Mouse (Mus musculus) cortical plate, adult 2 months (tissue): ENCODE results near the gene Nemf. TPM values are rescaled to one million over a fixed set of nuclear protein-coding genes. Genes with fewer than 3 reads are reported as not detected.

ENCODE experiments used
- H3K27ac ChIP-seq: fragments of 200-500 bp; 2 replicates; pipeline ENCODE4 v1.5.1; 2012; ENCODE audit warnings: low read length, control low read depth, inconsistent platforms; ENCODE audit not compliant: insufficient read depth
- H3K4me1 ChIP-seq: fragments of 200-500 bp; 2 replicates; pipeline ENCODE4 v1.6.1; 2011; ENCODE audit warnings: low read length; ENCODE audit not compliant: control insufficient read depth, insufficient read depth
- H3K4me3 ChIP-seq: fragments of 200-500 bp; 2 replicates; pipeline ENCODE4 v1.5.1; 2011; ENCODE audit warnings: mild to moderate bottlenecking, low read length, control low read depth; ENCODE audit not compliant: insufficient read depth
- CTCF ChIP-seq: fragments of 200-500 bp; IDR thresholded peaks from 2 replicates; pipeline ENCODE4 v1.5.1; 2011; ENCODE audit warnings: mild to moderate bottlenecking, control low read depth, low read length; ENCODE audit not compliant: insufficient read depth; ENCODE audit errors: extremely low read depth
- POLR2A ChIP-seq: fragments of 200-500 bp; IDR thresholded peaks from 2 replicates; pipeline ENCODE4 v1.6.1; 2011; ENCODE audit warnings: mild to moderate bottlenecking, low read length, control low read depth; ENCODE audit not compliant: insufficient read depth; ENCODE audit errors: extremely low read depth
- polyA plus RNA-seq: library from polyadenylated mRNA; depleted of rRNA; stranded (reverse); fragments of >200 nt; gene quantifications from 2 replicates; pipeline ENCODE4 v1.2.3, GENCODE M21; 2012

Gene Nemf
- polyA plus RNA-seq, 1 experiment, result 33.7 TPM

GRCm38 (mm10) chr12:69299231-69299630 lies 57.7 kb downstream of the Nemf start:
- Histone ChIP-seq H3K4me3 (no peak overlapping the region), H3K4me1 (peaks cover 5% of the 10 kb centered on the region), H3K27ac (no peak overlapping the region)
- TF ChIP-seq POLR2A, result no peak
- no peak for TF ChIP-seq CTCF

- no peak for TF ChIP-seq POLR2A
- no peak for TF ChIP-seq CTCF
- Histone ChIP-seq H3K27ac (no peak overlapping the region), H3K4me1 (peaks cover 5% of the 10 kb centered on the region), H3K4me3 (no peak overlapping the region; the same call in 1 of the 2 replicates)
These were observed 58.7 kb downstream of the Nemf start for GRCm38 (mm10) chr12:69298281-69298680.

GRCm38 (mm10) chr12:69297411-69298150 lies 59.4 kb downstream of the Nemf start:
- peaks cover 5% of the 10 kb centered on the region for H3K4me1 ChIP-seq
- H3K27ac ChIP-seq, result peak overlapping the region; percentile 80
- no peak for TF ChIP-seq POLR2A
- no peak for TF ChIP-seq CTCF
- peak overlapping the region; percentile 90 for H3K4me3 ChIP-seq

GRCm38 (mm10) chr12:69296511-69297410 lies 60.2 kb downstream of the Nemf start, which contains the start of gene Klhdc2:
TSS of gene Klhdc2 (plus strand) at chr12:69296681.
- Histone ChIP-seq H3K27ac (peak within 1 kb of the TSS; percentile 80), H3K4me1 (peaks cover 5% of the 10 kb centered on the region), H3K4me3 (peak within 1 kb of the TSS; percentile 90)
- TF ChIP-seq CTCF (no peak), POLR2A (peak; percentile 84; the same call in 1 of the 2 replicates)

DNA sequence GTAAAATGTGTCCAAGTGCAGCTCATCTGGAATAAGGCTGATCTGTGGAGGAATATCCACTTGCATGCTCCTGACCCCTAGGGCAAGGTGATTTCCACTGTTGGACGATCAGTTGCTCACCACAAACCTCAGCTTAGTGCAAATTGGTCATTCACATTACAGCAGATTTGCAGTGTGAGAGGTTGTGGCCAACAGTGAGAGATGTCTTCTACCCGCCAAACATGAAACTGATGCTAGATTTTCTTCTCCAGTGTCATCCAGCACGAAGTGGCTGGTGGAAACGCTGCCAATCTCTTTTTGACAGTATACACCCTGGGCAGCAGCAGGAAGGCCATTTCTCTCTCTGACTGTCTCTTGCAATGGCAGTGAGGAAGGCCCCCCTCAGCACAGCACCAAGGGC lies 61.3 kb downstream of the Nemf start:
- Histone ChIP-seq H3K4me3 (no peak overlapping the region; the same call in 1 of the 2 replicates), H3K27ac (0 out of 2 replicates have a peak overlapping the region, but pooled peaks have one; percentile 8), H3K4me1 (peaks cover 5% of the 10 kb centered on the region)
- TF ChIP-seq POLR2A, result no peak
- no peak for TF ChIP-seq CTCF

- TF ChIP-seq POLR2A (no peak), CTCF (no peak)
- H3K27ac ChIP-seq, result no peak overlapping the region
- H3K4me1 ChIP-seq, result peaks cover 5% of the 10 kb centered on the region
- H3K4me3 ChIP-seq, result no peak overlapping the region
These were observed 62.0 kb downstream of the Nemf start for GRCm38 (mm10) chr12:69294936-69295335.

DNA sequence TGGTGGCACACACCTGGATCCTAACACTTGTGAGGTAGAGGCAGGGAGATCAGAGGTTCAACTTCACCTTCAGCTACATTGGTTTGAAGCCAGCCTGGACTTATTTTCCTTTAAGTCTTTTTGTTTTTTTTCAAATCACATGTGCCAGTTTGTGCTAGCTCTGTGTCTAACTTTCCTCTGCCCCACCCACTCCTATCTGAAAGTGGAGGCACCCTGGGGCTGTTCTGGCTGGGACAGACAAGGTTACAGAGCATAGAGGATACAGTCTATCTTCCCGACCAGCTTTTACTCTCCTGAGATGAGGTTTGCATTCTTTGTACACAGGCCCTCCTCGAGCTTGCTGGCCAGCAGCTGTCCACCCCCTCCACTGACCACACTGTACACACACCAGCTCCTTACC lies 63.1 kb downstream of the Nemf start:
- TF ChIP-seq CTCF (no peak), POLR2A (no peak)
- Histone ChIP-seq H3K4me3 (no peak overlapping the region), H3K27ac (no peak overlapping the region), H3K4me1 (peaks cover 2% of the 10 kb centered on the region)

- H3K4me3 ChIP-seq, result no peak overlapping the region
These were observed 64.6 kb downstream of the Nemf start for GRCm38 (mm10) chr12:69292401-69292800.

GRCm38 (mm10) chr12:69288699-69289098 lies 68.3 kb downstream of the Nemf start:
- Histone ChIP-seq H3K27ac (no peak overlapping the region), H3K4me3 (no peak overlapping the region), H3K4me1 (no peaks in the 10 kb centered on the region)
- TF ChIP-seq POLR2A (no peak), CTCF (no peak)

More at GRCm38 (mm10) chr12:69292401-69292800, 64.6 kb downstream of the Nemf start:
- TF ChIP-seq CTCF, result no peak
- no peak for TF ChIP-seq POLR2A
- H3K27ac ChIP-seq, result no peak overlapping the region
- no peaks in the 10 kb centered on the region for H3K4me1 ChIP-seq
